In the genomic region with DNA sequence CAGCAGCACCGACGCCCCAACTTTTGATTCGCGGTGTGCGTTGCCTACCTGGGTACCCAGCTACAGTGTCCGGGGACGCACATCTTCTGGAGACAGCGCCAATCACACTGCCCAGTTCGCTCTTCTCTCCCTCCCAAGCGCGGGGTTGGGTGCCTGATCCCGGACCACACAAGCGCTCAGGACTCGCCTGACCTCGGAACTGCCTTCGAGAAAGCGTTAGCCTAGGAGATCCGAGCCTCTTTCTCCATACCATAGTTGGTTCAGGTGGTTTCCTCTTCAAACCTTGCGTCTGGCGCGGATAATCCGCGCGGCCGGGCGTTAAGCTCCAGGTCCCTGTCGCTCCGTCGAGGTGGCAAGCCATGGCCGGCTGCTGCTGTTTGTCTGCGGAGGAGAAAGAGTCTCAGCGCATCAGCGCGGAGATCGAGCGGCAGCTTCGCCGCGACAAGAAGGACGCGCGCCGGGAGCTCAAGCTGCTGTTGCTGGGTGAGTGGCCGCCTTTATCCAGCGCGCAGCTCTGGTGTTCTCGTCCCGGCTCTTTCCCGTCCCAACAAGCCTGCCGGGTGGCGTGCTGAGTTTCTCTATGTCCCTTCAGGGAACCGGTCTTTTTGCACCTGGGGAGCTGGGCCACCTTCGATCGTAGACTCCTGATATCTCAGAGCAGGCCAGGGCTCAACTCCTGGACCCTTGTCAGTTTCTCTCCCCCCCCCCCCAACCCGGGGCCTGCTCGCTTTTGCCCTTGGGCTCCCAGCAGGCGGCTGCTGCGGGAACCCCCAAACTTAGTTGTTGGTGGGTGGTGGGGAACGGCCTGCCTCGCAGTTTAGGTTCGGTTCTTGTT, we compare ENCODE assay signal across 9 mouse cellular contexts. TPM values are rescaled to one million over a fixed set of nuclear protein-coding genes. Genes with fewer than 3 reads are reported as not detected.
DNase-seq lines count a peak whose midpoint lies in the region; ATAC-seq and TF ChIP-seq lines count a peak whose summit lies in the region.
"Had no signal": no experiment of that assay in that cellular context is flagged by ENCODE, and none has a peak within 500 bp of the region (broad histone marks: within the 10 kb centered on the region; RNA-seq: fewer than 3 reads in every experiment).

No protein-coding gene starts in this region.

- no peaks in the 10 kb centered on the region for H3K36me3 ChIP-seq in limb, embryonic 10.5 days
- no peaks in the 10 kb centered on the region for H3K36me3 ChIP-seq in testis, adult 2 months (ENCODE audit: control insufficient read depth, insufficient read depth, low read length)

- ATAC-seq in megakaryocyte progenitor cell, adult 5-6 weeks (replicated peaks; ENCODE audit: poor library complexity): peak; percentile 6

- peaks cover 47% of the 10 kb centered on the region for H3K4me1 ChIP-seq in limb, embryonic 10.5 days
- peaks cover 24% of the 10 kb centered on the region for H3K4me1 ChIP-seq in testis, adult 2 months (ENCODE audit: control insufficient read depth, insufficient read depth, low read length)

- TF ChIP-seq CTCF in testis, adult 2 months (IDR thresholded peaks at IDR 0.05; ENCODE audit: control insufficient read depth, insufficient read depth, insufficient replicate concordance, low read depth, low read length): no peak

- WGBS in limb, embryonic 10.5 days: 2% methylated on average over 61 of the region's 61 CpGs

- no peak for TF ChIP-seq POLR2A in testis, adult 2 months (IDR thresholded peaks at IDR 0.05; ENCODE audit: control insufficient read depth, low read depth, low read length)

- peak overlapping the region; percentile 64 for H3K27ac ChIP-seq in limb, embryonic 10.5 days
- peak overlapping the region; percentile 40 for H3K27ac ChIP-seq in testis, adult 2 months (ENCODE audit: control insufficient read depth, insufficient read depth, low read depth, low read length)

- H3K4me3 ChIP-seq in limb, embryonic 10.5 days: peak overlapping the region; percentile 54
- H3K4me3 ChIP-seq in testis, adult 2 months (ENCODE audit: control insufficient read depth, low read depth, low read length): peak overlapping the region; percentile 79

- peaks cover 54% of the 10 kb centered on the region for H3K27me3 ChIP-seq in limb, embryonic 10.5 days (ENCODE audit: low read depth, poor library complexity, severe bottlenecking)
- no peaks in the 10 kb centered on the region for H3K27me3 ChIP-seq in testis, adult 2 months (ENCODE audit: control insufficient read depth, insufficient read depth, low read length)

- intact Hi-C loops in heart, postnatal 10 days (cut with DNase I): loop anchor here (5.0 to 10.0 kb wide), 2 partner anchors 76 to 372 kb away; no protein-coding TSS in a partner anchor

- no peaks in the 10 kb centered on the region for H3K9me3 ChIP-seq in limb, embryonic 10.5 days (replicated peaks)

- peak; percentile 7 for DNase-seq in urinary bladder, postnatal 14 days (ENCODE audit: low spot score)
- no peak for DNase-seq in urinary bladder, adult 18-20 months (ENCODE audit: low spot score in 2 of 2)
- peak; percentile 55 for DNase-seq in embryo, embryonic 9.5 days (ENCODE audit: extremely low spot score)
- DNase-seq in heart, postnatal 10 days: peak; percentile 15 to 23
- peak; percentile 66 for DNase-seq in limb, embryonic 10.5 days (ENCODE audit: low spot score)
- DNase-seq in left cerebral cortex, adult 9 months (ENCODE audit: low spot score in 2 of 2): no peak

RNA-seq across cellular contexts. Expression of a gene that starts 1.0 kb away (rescaled TPM):
- total RNA-seq in heart, postnatal 10 days (2021): under 1 TPM; 0.42 to 0.43 TPM
- polyA plus RNA-seq in limb, embryonic 10.5 days (2016; fragmentation: Nextera tagmentation; extraction: Ambion mirVana): 0.46 and 0.48 TPM in 2 replicates
- total RNA-seq in megakaryocyte progenitor cell, adult 5-6 weeks (2015): 2.6 and 3.6 TPM in 2 replicates
- 1.7 TPM in 2 replicates for total RNA-seq in megakaryocyte progenitor cell, adult 5-6 weeks (2017)
- polyA plus RNA-seq in testis, adult 2 months (2012; rRNA removed): 5.1 and 6.4 TPM in 2 replicates
- total RNA-seq: neutrophil, adult 5-6 weeks had no signal

Comparison
In these comparisons a context has a peak if more than half of its experiments do, and no peak if none do; other contexts are left out.
1. DNase-seq: peak in urinary bladder, postnatal 14 days (single experiment), embryo, embryonic 9.5 days (single experiment), heart, postnatal 10 days (2 of 2) and limb, embryonic 10.5 days (single experiment); none in urinary bladder, adult 18-20 months (0 of 2) and left cerebral cortex, adult 9 months (0 of 2).